Mouse (Mus musculus): ENCODE results near the gene Slxl1.
"Not testable (repeated sequence)": the region's sequence is repeated elsewhere in the genome, so short reads cannot be mapped to it uniquely, and the experiment has no call there.

Slxl1 gene

DNA sequence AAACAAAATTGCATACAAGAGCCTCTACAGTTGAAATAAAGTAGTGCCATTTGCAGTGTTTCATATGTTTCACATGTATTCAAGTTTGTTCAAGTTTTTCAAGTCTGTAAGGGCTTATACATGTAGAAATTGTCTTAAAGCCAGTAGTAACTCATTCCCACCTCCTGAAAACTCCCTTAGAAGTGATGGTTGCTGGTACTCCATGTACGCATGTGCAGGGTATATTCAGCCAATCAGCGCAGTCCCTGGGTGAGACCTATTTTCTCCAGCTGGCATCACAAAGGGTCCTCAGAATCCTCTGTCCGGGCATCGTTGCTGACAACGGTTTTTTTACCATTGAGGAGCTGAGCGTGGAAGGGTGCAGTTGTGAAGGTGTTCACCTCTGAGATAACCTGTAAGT, at the start of gene Slxl1:
Slxl1 (plus strand) TSS at position 301 of the 400 bp plus-strand sequence.
- not testable (repeated sequence) for DNase-seq

All from retina, postnatal 1 day (tissue).